Mouse (Mus musculus) liver, postnatal 0 days (tissue): ENCODE data around the gene Adamts16.

Source experiments
- CTCF ChIP-seq: sonication (generic); IDR thresholded peaks from 2 replicates; pipeline ENCODE4 v1.5.1; 2016; ENCODE audit warnings: antibody characterized with exemption, low read depth
- EP300 ChIP-seq: IDR thresholded peaks from 2 replicates; pipeline ENCODE4 v1.6.1; 2016; ENCODE audit warnings: antibody characterized with exemption, low read depth, mild to moderate bottlenecking

- no peak for TF ChIP-seq CTCF
- no peak for TF ChIP-seq EP300
These were observed 42.3 kb downstream of the Adamts16 start for GRCm38 (mm10) chr13:70799322-70799721.
